Mouse (Mus musculus) E14TG2a.4 (cell line): ENCODE results near the gene Atxn7.

ENCODE experiments used
- CTCF ChIP-seq: conservative IDR thresholded peaks from 2 replicates; pipeline ENCODE4 v1.5.1; 2014; ENCODE audit warnings: low read length
- NANOG ChIP-seq: IDR thresholded peaks from 2 replicates; pipeline ENCODE4 v1.6.1; 2014; ENCODE audit warnings: borderline replicate concordance, low read length, mixed read lengths

DNA sequence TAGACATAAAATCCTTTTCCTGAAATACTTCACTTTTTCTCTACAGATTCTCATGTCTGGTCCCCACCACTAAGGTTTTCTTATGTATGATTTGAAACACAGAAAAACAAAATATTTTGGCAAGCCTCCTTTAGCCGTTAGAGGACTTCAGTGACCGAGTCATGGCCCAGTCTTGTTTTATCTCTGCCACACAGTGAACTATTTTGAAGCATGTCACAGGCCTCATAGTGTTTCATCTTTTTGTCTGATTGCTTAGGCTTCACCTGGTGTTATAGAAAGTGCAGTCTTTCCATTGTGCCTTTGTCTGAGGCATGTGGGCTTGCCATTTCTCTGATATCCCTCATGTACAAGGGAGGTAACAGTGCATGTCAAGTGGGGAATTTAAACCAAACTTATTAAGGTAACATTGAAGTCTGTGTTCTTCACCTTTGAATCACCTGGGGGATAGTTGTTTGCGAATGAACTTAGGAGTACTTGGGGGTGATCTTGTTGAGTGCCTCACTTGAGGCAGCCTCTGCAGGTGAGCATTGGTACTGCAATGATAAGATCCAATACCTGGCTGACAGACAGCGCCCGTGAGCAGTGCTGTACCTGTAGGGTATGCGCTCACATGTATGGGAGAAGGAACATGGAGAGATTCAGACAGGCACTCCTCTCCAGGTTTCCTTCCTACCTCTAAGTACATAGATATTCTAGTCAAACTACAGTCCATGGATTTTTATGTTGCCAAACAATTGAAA is 58.1 kb downstream of the Atxn7 start:
- TF ChIP-seq CTCF (peak; percentile 62), NANOG (no peak)
